Mouse (Mus musculus) kidney, adult 2 months (tissue): ENCODE measurements around the gene Sdhc.

Source experiments
- CTCF ChIP-seq: fragments of 200-500 bp; conservative IDR thresholded peaks from 2 replicates; pipeline ENCODE4 v1.5.1; 2011; ENCODE audit warnings: low read depth, mild to moderate bottlenecking, control low read depth, low read length, moderate library complexity, mixed read lengths; ENCODE audit not compliant: insufficient read depth, insufficient read length
- POLR2A ChIP-seq: fragments of 200-500 bp; IDR thresholded peaks from one replicate; pipeline ENCODE4 v1.6.1; 2011; ENCODE audit warnings: low read depth, low read length, control low read depth

- TF ChIP-seq POLR2A: no peak
- no peak for TF ChIP-seq CTCF
These were observed 49.4 kb downstream of the Sdhc start for GRCm38 (mm10) chr1:171101033-171101432.
